Mouse (Mus musculus) kidney, postnatal 25 days (tissue): Measurements from ENCODE around the gene Ttc33.
"Not testable (repeated sequence)": the region's sequence is repeated elsewhere in the genome, so short reads cannot be mapped to it uniquely, and the experiment has no call there.

Experiments
- DNase-seq, 2 experiments: peaks; one replicate each; pipeline ENCODE4 v3.0.0; 2021; ENCODE audit warnings: mixed read lengths in 2 of 2

Gene Ttc33

GRCm38 (mm10) chr15:5186293-5186675, 959 bp downstream of the Ttc33 start:
- no peak for DNase-seq

- no peak for DNase-seq
Measured at GRCm38 (mm10) chr15:5187116-5187515, 1.8 kb downstream of the Ttc33 start.

GRCm38 (mm10) chr15:5188029-5188428, 2.7 kb downstream of the Ttc33 start:
- no peak for DNase-seq

GRCm38 (mm10) chr15:5189504-5190093, 4.3 kb downstream of the Ttc33 start:
- peak; percentile 51 to 57 for DNase-seq

GRCm38 (mm10) chr15:5193833-5194232, 8.5 kb downstream of the Ttc33 start:
- no peak for DNase-seq

GRCm38 (mm10) chr15:5194446-5194845, 9.1 kb downstream of the Ttc33 start:
- DNase-seq = no peak

GRCm38 (mm10) chr15:5194931-5195330, 9.6 kb downstream of the Ttc33 start:
- DNase-seq = peak in 1 of 2 experiments; percentile 15

GRCm38 (mm10) chr15:5195987-5196514, 10.7 kb downstream of the Ttc33 start:
- DNase-seq = peak; percentile 52 to 57

- DNase-seq = no peak
Measured at GRCm38 (mm10) chr15:5196691-5197090, 11.4 kb downstream of the Ttc33 start.

- no peak for DNase-seq
Measured at GRCm38 (mm10) chr15:5205222-5205621, 19.9 kb downstream of the Ttc33 start.

- DNase-seq = no peak
Measured at GRCm38 (mm10) chr15:5209116-5209515, 23.8 kb downstream of the Ttc33 start.

GRCm38 (mm10) chr15:5220491-5220890, 35.2 kb downstream of the Ttc33 start:
- DNase-seq = no peak

- DNase-seq = not testable (repeated sequence)
Measured at GRCm38 (mm10) chr15:5230746-5231145, 45.4 kb downstream of the Ttc33 start.

- DNase-seq = no peak
Measured at GRCm38 (mm10) chr15:5234659-5235058, 49.3 kb downstream of the Ttc33 start.

- DNase-seq = peak; percentile 59 to 68
Measured at GRCm38 (mm10) chr15:5235527-5235926, 50.2 kb downstream of the Ttc33 start.

- peak; percentile 84 to 89 for DNase-seq
Measured at GRCm38 (mm10) chr15:5236538-5236937, 51.2 kb downstream of the Ttc33 start.

GRCm38 (mm10) chr15:5237012-5237660, 51.8 kb downstream of the Ttc33 start:
- DNase-seq = no peak

GRCm38 (mm10) chr15:5238073-5238472, 52.7 kb downstream of the Ttc33 start:
- no peak for DNase-seq

GRCm38 (mm10) chr15:5238553-5238952, 53.2 kb downstream of the Ttc33 start:
- no peak for DNase-seq

GRCm38 (mm10) chr15:5239361-5239760, 54.0 kb downstream of the Ttc33 start:
- no peak for DNase-seq

GRCm38 (mm10) chr15:5239901-5240300, 54.6 kb downstream of the Ttc33 start:
- peak in 1 of 2 experiments; percentile 25 for DNase-seq

- DNase-seq = no peak
Measured at GRCm38 (mm10) chr15:5240360-5240759, 55.0 kb downstream of the Ttc33 start.

GRCm38 (mm10) chr15:5241304-5242201, 56.2 kb downstream of the Ttc33 start:
- peak; percentile 53 to 55 for DNase-seq
